Mouse (Mus musculus) MEL (cell line): ENCODE measurements around the gene E130114P18Rik. TPM values are rescaled to one million over a fixed set of nuclear protein-coding genes. Genes with fewer than 3 reads are reported as not detected.
A peak's percentile ranks its signal among the peaks of the same experiment; 100 is the strongest.

ENCODE experiments used
- DNase-seq: peaks from one replicate; pipeline ENCODE4 v3.0.0; 2011; ENCODE audit warnings: low read depth, low spot score
- H3K27ac ChIP-seq: 2 replicates; pipeline ENCODE4 v1.5.1; 2012; ENCODE audit warnings: low read depth, mild to moderate bottlenecking, control low read depth, low read length, moderate library complexity; ENCODE audit not compliant: control insufficient read depth
- H3K27me3 ChIP-seq, 2 experiments: fragments of 150-350 bp in 1 of 2; sonication (generic) in 1 of 2; 2 replicates each; pipeline ENCODE4 v1.6.1; 2012; ENCODE audit warnings: low read length in 2 of 2, mild to moderate bottlenecking in 2 of 2, improper control_type of control experiment in 1 of 2, moderate library complexity in 1 of 2; ENCODE audit not compliant: insufficient read depth in 2 of 2, control insufficient read depth in 1 of 2
- H3K36me3 ChIP-seq, 2 experiments: 2 replicates each; pipeline ENCODE4 v1.6.1; 2012 to 2014; ENCODE audit warnings: low read length in 2 of 2, improper control_type of control experiment in 1 of 2, inconsistent platforms in 1 of 2, mild to moderate bottlenecking in 1 of 2; ENCODE audit not compliant: insufficient read depth in 2 of 2, control insufficient read depth in 1 of 2
- H3K4me1 ChIP-seq, 2 experiments: fragments of 150-350 bp in 1 of 2; sonication (generic) in 1 of 2; 2 replicates each; pipeline ENCODE4 v1.6.1; 2012; ENCODE audit warnings: low read length in 2 of 2, improper control_type of control experiment in 1 of 2, mild to moderate bottlenecking in 1 of 2; ENCODE audit not compliant: insufficient read depth in 2 of 2, control insufficient read depth in 1 of 2
- H3K4me3 ChIP-seq, 2 experiments: fragments of 150-350 bp in 1 of 2; sonication (generic) in 1 of 2; 2 replicates each; pipeline ENCODE4 v1.5.1; 2012; ENCODE audit warnings: low read depth in 2 of 2, low read length in 2 of 2, mild to moderate bottlenecking in 2 of 2, moderate library complexity in 2 of 2, control low read depth in 1 of 2, improper control_type of control experiment in 1 of 2; ENCODE audit not compliant: control insufficient read depth in 1 of 2, insufficient read depth in 1 of 2
- H3K79me2 ChIP-seq: 2 replicates; pipeline ENCODE4 v1.6.1; 2012; ENCODE audit warnings: mild to moderate bottlenecking, low read length, moderate library complexity; ENCODE audit not compliant: control insufficient read depth, poor library complexity, insufficient read depth
- H3K9ac ChIP-seq: 2 replicates; pipeline ENCODE4 v1.6.1; 2012; ENCODE audit warnings: low read depth, mild to moderate bottlenecking, control low read depth, low read length, moderate library complexity; ENCODE audit not compliant: control insufficient read depth, poor library complexity, severe bottlenecking
- H3K9me3 ChIP-seq: fragments of 150-350 bp; sonication (generic); replicated peaks from 2 replicates; pipeline ENCODE4 v1.6.1; 2012; ENCODE audit warnings: mild to moderate bottlenecking, low read length, improper control_type of control experiment, moderate library complexity; ENCODE audit not compliant: insufficient read depth
- EP300 ChIP-seq, 2 experiments: IDR thresholded peaks; 2 replicates each; pipeline ENCODE4 v1.6.1; 2011; ENCODE audit warnings: improper control_type of control experiment in 2 of 2, low read length in 2 of 2, low read depth in 1 of 2, mild to moderate bottlenecking in 1 of 2
- ETS1 ChIP-seq: IDR thresholded peaks from 2 replicates; pipeline ENCODE4 v1.6.1; 2012; ENCODE audit warnings: low read depth, mild to moderate bottlenecking, inconsistent platforms, low read length, improper control_type of control experiment, moderate library complexity
- GABPA ChIP-seq: IDR thresholded peaks from 2 replicates; pipeline ENCODE4 v1.6.1; 2012; ENCODE audit warnings: low read depth, mild to moderate bottlenecking, inconsistent platforms, low read length, improper control_type of control experiment, moderate library complexity
- JUND ChIP-seq: IDR thresholded peaks from 2 replicates; pipeline ENCODE4 v1.6.1; 2011; ENCODE audit warnings: low read depth, mild to moderate bottlenecking, improper control_type of control experiment, low read length
- MAFK ChIP-seq: IDR thresholded peaks from 2 replicates; pipeline ENCODE4 v1.6.1; 2011; ENCODE audit warnings: low read depth, mild to moderate bottlenecking, low read length, improper control_type of control experiment, borderline replicate concordance
- MAZ ChIP-seq: IDR thresholded peaks from 2 replicates; pipeline ENCODE4 v1.6.1; 2012; ENCODE audit warnings: low read depth, mild to moderate bottlenecking, inconsistent platforms, low read length, improper control_type of control experiment
- MEF2A ChIP-seq: IDR thresholded peaks from 2 replicates; pipeline ENCODE4 v1.6.1; 2014; ENCODE audit warnings: low read depth, mild to moderate bottlenecking, inconsistent platforms, low read length, improper control_type of control experiment; ENCODE audit not compliant: poor library complexity, insufficient replicate concordance, severe bottlenecking; ENCODE audit errors: extremely low read depth
- MXI1 ChIP-seq: IDR thresholded peaks from 2 replicates; pipeline ENCODE4 v1.6.1; 2011; ENCODE audit warnings: mild to moderate bottlenecking, low read depth, low read length, improper control_type of control experiment
- MYC ChIP-seq: IDR thresholded peaks from 2 replicates; pipeline ENCODE4 v1.6.1; 2011; ENCODE audit warnings: low read depth, mild to moderate bottlenecking, low read length, improper control_type of control experiment, moderate library complexity
- NELFE ChIP-seq: IDR thresholded peaks from 2 replicates; pipeline ENCODE4 v1.6.1; 2011; ENCODE audit warnings: low read depth, low read length, improper control_type of control experiment
- POLR2AphosphoS2 ChIP-seq: IDR thresholded peaks from 2 replicates; pipeline ENCODE4 v1.6.1; 2011; ENCODE audit warnings: low read length, improper control_type of control experiment
- SIN3A ChIP-seq: IDR thresholded peaks from 2 replicates; pipeline ENCODE4 v1.6.1; 2012; ENCODE audit warnings: low read length, improper control_type of control experiment, inconsistent platforms
- TAL1 ChIP-seq: IDR thresholded peaks from 2 replicates; pipeline ENCODE4 v1.6.1; 2012; ENCODE audit warnings: mild to moderate bottlenecking, inconsistent platforms, low read length, moderate library complexity, mixed read lengths
- USF2 ChIP-seq, 2 experiments: IDR thresholded peaks; 2 replicates each; pipeline ENCODE4 v1.6.1; 2011 to 2012; ENCODE audit warnings: improper control_type of control experiment in 2 of 2, low read length in 2 of 2, borderline replicate concordance in 1 of 2, inconsistent platforms in 1 of 2, low read depth in 1 of 2, mild to moderate bottlenecking in 1 of 2; ENCODE audit not compliant: insufficient read depth in 1 of 2
- ZC3H11A ChIP-seq: IDR thresholded peaks from 2 replicates; pipeline ENCODE4 v1.6.1; 2012; ENCODE audit warnings: low read depth, mild to moderate bottlenecking, inconsistent platforms, low read length, improper control_type of control experiment
- ZNF384 ChIP-seq: IDR thresholded peaks from 2 replicates; pipeline ENCODE4 v1.6.1; 2012; ENCODE audit warnings: low read depth, mild to moderate bottlenecking, inconsistent platforms, low read length, improper control_type of control experiment
- polyA plus RNA-seq, 2 experiments: library from polyadenylated mRNA; stranded (reverse) in 1 of 2; unstranded in 1 of 2; fragments of >175 nt in 1 of 2; fragments of >200 nt in 1 of 2; gene quantifications; 2 replicates each; pipeline versions ENCODE4 v1.2.1 to v1.2.4; 2012; ENCODE audit warnings: low replicate concordance in 2 of 2, low read depth in 1 of 2; ENCODE audit not compliant: insufficient read length in 2 of 2, insufficient read depth in 1 of 2, missing spikeins in 1 of 2
- total RNA-seq: library from RNA; depleted of rRNA; stranded (reverse); fragments of 300-350 nt; gene quantifications from 2 replicates; pipeline ENCODE4 v1.2.3, GENCODE M21; 2012

The E130114P18Rik gene
- total and polyA plus RNA-seq, 3 experiments = not detected

GRCm38 (mm10) chr4:97775059-97775458, 2.8 kb downstream of the E130114P18Rik start (continued):
- TF ChIP-seq ZC3H11A = no peak
- TF ChIP-seq USF2 (IDR thresholded peaks at IDR 0.05; ENCODE audit: borderline replicate concordance in 1 of 2, insufficient read depth in 1 of 2, low read depth in 1 of 2, low read length in 2 of 2) = no peak
- TF ChIP-seq EP300 (IDR thresholded peaks at IDR 0.05; ENCODE audit: low read depth in 1 of 2, low read length in 2 of 2) = no peak; a peak in 2 of 4 replicates
- no peak for TF ChIP-seq MXI1
- TF ChIP-seq SIN3A = peak; percentile 73

GRCm38 (mm10) chr4:97774446-97774950, 3.4 kb downstream of the E130114P18Rik start:
- peak overlapping the region; percentile 29 to 51 for H3K4me3 ChIP-seq
- H3K27ac ChIP-seq = peak overlapping the region; percentile 88
- H3K4me1 ChIP-seq = peaks cover 0 to 5% of the 10 kb centered on the region in 2 experiments
- H3K9me3 ChIP-seq = no peaks in the 10 kb centered on the region
- H3K9ac ChIP-seq = peak overlapping the region; percentile 83
- peak; percentile 83 for DNase-seq
- H3K36me3 ChIP-seq = peaks cover 0 to 4% of the 10 kb centered on the region in 2 experiments; a peak in 2 of 4 replicates
- TF ChIP-seq MAFK = 0 out of 2 replicates have a peak, but pooled peaks have one; percentile 5
- no peak for TF ChIP-seq JUND
- no peak for TF ChIP-seq TAL1
- no peak; the same call in 1 of the 2 replicates for TF ChIP-seq MXI1
- 0 out of 2 replicates have a peak, but pooled peaks have one; percentile 14 for TF ChIP-seq MAZ
- no peak for TF ChIP-seq MEF2A
- no peak for TF ChIP-seq NELFE
- TF ChIP-seq ETS1 = peak; percentile 13; the same call in 1 of the 2 replicates
- TF ChIP-seq POLR2AphosphoS2 = 0 out of 2 replicates have a peak, but pooled peaks have one; percentile 37
- TF ChIP-seq GABPA = no peak
- TF ChIP-seq MYC = peak; percentile 40; the same call in 1 of the 2 replicates
- 0 out of 2 replicates have a peak, but pooled peaks have one; percentile 4 for TF ChIP-seq ZNF384
- TF ChIP-seq EP300 (IDR thresholded peaks at IDR 0.05; ENCODE audit: low read depth in 1 of 2, low read length in 2 of 2) = peak in 1 of 2 experiments; percentile 27; a peak in 1 of 4 replicates
- H3K79me2 ChIP-seq = peaks cover 31% of the 10 kb centered on the region
- no peaks in the 10 kb centered on the region for H3K27me3 ChIP-seq

- Histone ChIP-seq H3K79me2 (peaks cover 24% of the 10 kb centered on the region), H3K27me3 (no peaks in the 10 kb centered on the region), H3K4me3 (peak overlapping the region; percentile 23 to 29; a peak in 3 of 4 replicates), H3K36me3 (peaks cover 0 to 4% of the 10 kb centered on the region in 2 experiments; a peak in 2 of 4 replicates), H3K27ac (peak overlapping the region; percentile 71), H3K4me1 (peaks cover 0 to 5% of the 10 kb centered on the region in 2 experiments), H3K9me3 (no peaks in the 10 kb centered on the region), H3K9ac (peak overlapping the region; percentile 60)
- DNase-seq = no peak
- TF ChIP-seq MXI1 (peak; percentile 18; the same call in 1 of the 2 replicates), EP300 (IDR thresholded peaks at IDR 0.05; ENCODE audit: low read depth in 1 of 2, low read length in 2 of 2) (0 out of 4 replicates have a peak, but pooled peaks of 1 of the 2 experiments have one; percentile 14), MAZ (0 out of 2 replicates have a peak, but pooled peaks have one; percentile 9), MAFK (no peak)
These were observed 4.1 kb downstream of the E130114P18Rik start for GRCm38 (mm10) chr4:97773791-97774190.
